Mouse (Mus musculus) embryonic facial prominence, embryonic 10.5 days (tissue): ENCODE results near the gene Fbp1. TPM values are rescaled to one million over a fixed set of nuclear protein-coding genes. Genes with fewer than 3 reads are reported as not detected.
"Not testable (repeated sequence)": the region's sequence is repeated elsewhere in the genome, so short reads cannot be mapped to it uniquely, and the experiment has no call there.

Experiments used
- DNase-seq: peaks from one replicate; pipeline ENCODE4 v3.0.0-alpha.2; 2017; ENCODE audit warnings: low spot score
- H3K27ac ChIP-seq: fragments of 300-500 bp; sonication (generic); replicated peaks from 2 replicates; pipeline ENCODE4 v1.5.1; 2016; ENCODE audit warnings: mild to moderate bottlenecking
- H3K27me3 ChIP-seq: fragments of 300-500 bp; sonication (generic); replicated peaks from 2 replicates; pipeline ENCODE4 v1.6.1; 2016; ENCODE audit warnings: low read depth, mild to moderate bottlenecking; ENCODE audit not compliant: poor library complexity, severe bottlenecking
- H3K36me3 ChIP-seq: fragments of 300-500 bp; sonication (generic); replicated peaks from 2 replicates; pipeline ENCODE4 v1.6.1; 2016; ENCODE audit warnings: mild to moderate bottlenecking, moderate library complexity
- H3K4me1 ChIP-seq: fragments of 300-500 bp; sonication (generic); 2 replicates; pipeline ENCODE4 v1.6.1; 2016
- H3K4me3 ChIP-seq: fragments of 300-500 bp; sonication (generic); 2 replicates; pipeline ENCODE4 v1.5.1; 2016; ENCODE audit warnings: mild to moderate bottlenecking, moderate library complexity
- H3K9me3 ChIP-seq: fragments of 300-500 bp; sonication (generic); 2 replicates; pipeline ENCODE4 v1.6.1; 2016; ENCODE audit warnings: mild to moderate bottlenecking
- WGBS: fragments of 180-500 bp; shearing (Covaris S2); methylation state at CpG from one replicate; pipeline ENCODE4 v1.1.7; 2016; 5-methylcytosine and 5-hydroxymethylcytosine counted together
- polyA plus RNA-seq: library from polyadenylated mRNA; unstranded; fragments of >200 nt; fragmentation: Nextera tagmentation; extraction: Ambion mirVana; gene quantifications from 2 replicates; pipeline ENCODE4 v1.2.1, GENCODE M21; 2016

Gene Fbp1
- polyA plus RNA-seq, 1 experiment from 2014 or later, result not detected

DNA sequence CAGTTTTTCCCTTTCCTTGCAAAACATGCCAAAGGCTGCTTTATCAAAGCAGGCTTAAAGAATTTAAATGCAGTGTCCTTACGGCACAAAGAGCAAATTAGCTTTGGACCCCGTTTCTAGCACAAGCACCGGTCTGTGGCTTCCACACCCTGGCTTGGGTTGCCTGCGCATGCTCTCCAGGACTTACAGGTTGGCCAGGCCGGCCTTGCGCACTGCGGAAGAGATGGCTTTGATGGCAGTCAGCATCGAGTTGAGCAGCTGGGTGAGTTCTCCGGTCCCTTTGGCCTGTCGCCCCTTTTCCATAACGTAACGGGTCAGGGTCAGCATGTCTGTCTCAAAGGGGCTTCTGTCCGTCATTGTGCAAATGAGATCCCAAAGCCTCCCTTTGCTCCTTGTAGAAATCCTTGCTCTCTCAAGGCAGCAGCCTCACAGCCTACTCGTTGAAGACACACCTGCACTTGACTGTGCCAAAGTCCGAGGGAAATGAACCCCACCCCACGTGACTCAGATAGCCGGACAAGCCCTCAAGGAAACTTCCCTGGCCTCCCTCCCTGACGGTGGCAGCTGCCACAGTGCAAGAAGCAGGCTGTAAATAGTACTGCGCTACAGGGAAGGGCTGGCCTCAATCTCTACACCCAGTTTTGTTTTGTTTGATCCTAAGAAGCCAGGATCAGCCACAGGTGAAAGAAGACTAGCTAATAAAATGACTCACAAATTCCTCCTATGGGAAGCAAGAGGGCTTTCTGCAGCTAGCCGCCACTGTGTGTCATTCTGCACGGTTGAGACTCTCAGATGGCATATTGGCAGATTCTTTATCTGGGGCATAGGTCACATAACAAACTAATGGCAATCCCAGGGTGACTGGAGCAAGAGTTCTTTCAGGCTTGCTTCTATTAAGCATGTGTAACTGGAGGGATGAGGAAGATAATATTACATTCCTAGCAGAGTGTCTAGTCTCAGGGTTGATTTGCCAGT, 29.9 kb downstream of the Fbp1 start, which contains the start of gene Fbp2:
TSS of gene Fbp2 (minus strand) at position 482 of the 975 bp plus-strand sequence.
- Histone ChIP-seq H3K9me3 (no peaks in the 10 kb centered on the region), H3K4me3 (no peak within 1 kb of the TSS), H3K27me3 (no peaks in the 10 kb centered on the region), H3K27ac (no peak within 1 kb of the TSS), H3K36me3 (no peaks in the 10 kb centered on the region), H3K4me1 (peaks cover 19% of the 10 kb centered on the region; the same call in 1 of the 2 replicates)
- DNase-seq, result no peak
- 70% methylated on average over 21 of the region's 21 CpGs for WGBS

DNA sequence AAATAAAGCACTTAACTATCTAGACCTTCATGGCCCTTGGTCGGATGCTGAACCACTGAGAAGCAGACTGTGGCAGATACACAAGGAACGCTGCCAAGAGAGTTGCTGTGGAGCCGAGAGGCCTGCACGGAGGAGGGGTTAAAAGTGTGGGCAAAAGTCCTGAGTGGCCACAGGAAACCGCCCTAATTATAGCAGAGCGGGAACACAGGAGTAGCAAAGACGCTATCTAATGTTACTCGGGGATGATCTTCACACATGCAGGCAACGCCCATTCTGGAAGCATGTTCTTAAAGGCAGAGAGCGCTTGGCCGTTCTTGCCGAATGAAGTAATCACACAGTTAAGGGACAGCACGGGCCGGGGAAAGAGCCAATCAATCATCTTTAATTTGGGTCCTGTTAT, 31.2 kb downstream of the Fbp1 start:
- Histone ChIP-seq H3K4me3 (no peak overlapping the region), H3K4me1 (peaks cover 10% of the 10 kb centered on the region; the same call in 1 of the 2 replicates), H3K9me3 (no peaks in the 10 kb centered on the region), H3K36me3 (no peaks in the 10 kb centered on the region), H3K27me3 (no peaks in the 10 kb centered on the region), H3K27ac (no peak overlapping the region)
- no peak for DNase-seq
- WGBS, result 89% methylated on average over 14 of the region's 14 CpGs

DNA sequence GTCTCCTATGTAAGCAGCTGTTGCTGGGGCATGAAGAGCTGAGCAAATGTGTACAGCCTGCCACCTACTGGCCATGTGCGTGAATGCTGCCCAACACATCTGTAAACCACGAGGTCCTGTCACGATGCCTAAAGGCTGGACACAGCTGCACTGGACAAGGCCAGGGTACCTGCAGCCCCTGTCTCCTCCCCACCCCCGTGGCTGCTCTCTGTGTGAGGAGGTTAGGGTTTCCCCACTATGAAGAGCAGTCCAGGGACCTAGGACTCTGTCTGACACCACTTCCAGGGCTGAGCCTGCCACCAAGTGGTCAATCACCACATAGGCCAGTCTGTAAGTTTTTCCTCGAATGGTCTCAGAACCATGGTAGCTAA, 31.8 kb downstream of the Fbp1 start:
- Histone ChIP-seq H3K36me3 (no peaks in the 10 kb centered on the region), H3K4me3 (peak overlapping the region; percentile 46), H3K9me3 (no peaks in the 10 kb centered on the region), H3K4me1 (peaks cover 9% of the 10 kb centered on the region; the same call in 1 of the 2 replicates), H3K27me3 (no peaks in the 10 kb centered on the region), H3K27ac (peak overlapping the region; percentile 75)
- DNase-seq, result peak; percentile 88
- whole genome bisulfite sequencing, result 9% methylated on average over 5 of the region's 5 CpGs

DNA sequence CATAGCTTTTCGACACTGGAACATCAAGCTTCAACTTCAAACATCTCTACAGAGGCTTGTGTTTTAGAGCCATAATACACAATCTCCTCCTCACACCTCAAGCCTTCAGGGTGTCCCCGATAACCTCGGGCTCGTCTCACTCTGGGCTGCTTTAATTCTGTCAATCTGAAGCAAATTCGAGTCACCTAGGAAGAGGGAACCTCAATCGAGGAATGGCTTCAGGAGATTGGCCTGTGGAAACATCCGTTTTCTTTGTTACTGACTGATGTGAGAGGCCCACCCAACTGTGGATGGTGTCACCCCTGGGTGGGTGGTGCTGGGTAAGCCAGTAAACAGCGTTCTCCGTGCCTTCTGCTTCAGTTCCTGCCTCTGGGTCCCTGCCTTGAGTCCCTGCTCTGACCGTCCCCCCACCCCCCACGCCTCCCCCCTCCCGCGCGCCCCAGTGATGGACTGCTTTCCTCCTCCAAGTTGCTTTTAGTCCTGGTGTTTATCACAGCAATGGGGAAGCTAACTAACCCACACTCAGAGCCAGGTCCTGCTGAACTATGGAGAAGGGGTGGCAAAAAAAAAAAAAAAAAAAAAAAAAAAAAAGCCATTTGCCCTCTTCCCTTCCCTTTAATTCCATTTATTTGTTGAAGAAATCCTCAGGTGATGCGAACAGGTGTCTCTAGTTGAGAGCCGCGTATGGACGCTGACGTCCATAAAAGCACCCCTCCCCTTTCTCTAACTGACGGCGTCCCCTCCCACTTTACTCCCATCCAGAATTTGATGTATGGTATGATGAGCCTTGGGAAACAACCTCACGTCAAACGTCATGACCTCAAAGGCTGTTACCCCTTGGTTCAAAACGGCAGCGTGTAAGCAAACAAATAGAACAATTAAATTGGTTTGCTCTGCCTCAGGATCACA, 32.4 kb downstream of the Fbp1 start:
- 32% methylated on average over 25 of the region's 25 CpGs for WGBS
- peaks cover 9% of the 10 kb centered on the region; the same call in 1 of the 2 replicates for H3K4me1 ChIP-seq
- no peaks in the 10 kb centered on the region for H3K9me3 ChIP-seq
- peak overlapping the region; percentile 46 for H3K4me3 ChIP-seq
- no peak for DNase-seq
- H3K36me3 ChIP-seq, result no peaks in the 10 kb centered on the region
- peak overlapping the region; percentile 75 for H3K27ac ChIP-seq
- no peaks in the 10 kb centered on the region for H3K27me3 ChIP-seq

DNA sequence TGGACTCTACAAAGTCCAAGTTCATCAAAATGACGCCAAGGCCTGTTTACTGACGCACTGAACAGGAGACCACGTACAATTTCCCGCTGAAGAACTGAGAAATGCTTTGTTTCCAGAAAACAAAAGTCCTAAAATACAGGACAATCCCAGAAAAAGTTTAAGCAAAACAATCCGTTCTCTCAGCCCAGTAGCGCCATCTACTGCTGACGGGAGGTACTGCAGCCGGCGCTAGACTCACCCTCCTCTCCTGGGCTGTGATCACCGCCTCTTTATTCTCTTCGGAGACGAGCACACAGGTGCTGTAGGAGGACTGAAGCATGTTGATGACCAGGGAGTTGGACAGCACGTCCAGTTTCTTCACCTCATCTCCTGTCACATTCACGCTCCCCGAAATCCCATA, 33.4 kb downstream of the Fbp1 start:
- no peak overlapping the region for H3K4me3 ChIP-seq
- H3K27ac ChIP-seq, result no peak overlapping the region
- no peaks in the 10 kb centered on the region for H3K27me3 ChIP-seq
- H3K36me3 ChIP-seq, result no peaks in the 10 kb centered on the region
- peak; percentile 77 for DNase-seq
- peaks cover 9% of the 10 kb centered on the region; the same call in 1 of the 2 replicates for H3K4me1 ChIP-seq
- H3K9me3 ChIP-seq, result no peaks in the 10 kb centered on the region
- 13% methylated on average over 15 of the region's 15 CpGs for WGBS

DNA sequence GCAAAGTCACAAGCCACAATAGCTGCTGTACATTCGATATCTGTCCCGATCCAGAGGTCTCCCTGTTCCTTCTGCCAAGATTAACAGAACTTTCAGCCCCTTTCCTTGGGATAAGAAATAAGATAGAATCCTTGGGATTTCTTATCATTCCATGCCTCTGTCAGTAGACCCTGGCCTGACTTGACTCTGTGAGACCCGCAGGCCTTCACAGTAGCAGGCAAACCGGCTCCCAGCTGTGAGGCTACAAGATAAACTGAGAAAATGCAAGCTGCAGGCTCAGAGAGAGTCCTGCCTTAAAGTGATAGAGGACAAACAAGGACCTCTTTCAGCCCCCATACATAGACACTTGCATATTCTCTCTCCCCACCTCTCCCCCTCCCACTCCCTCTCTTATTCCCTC, 54.7 kb downstream of the Fbp1 start:
- 35% methylated on average over 4 of the region's 4 CpGs for WGBS

DNA sequence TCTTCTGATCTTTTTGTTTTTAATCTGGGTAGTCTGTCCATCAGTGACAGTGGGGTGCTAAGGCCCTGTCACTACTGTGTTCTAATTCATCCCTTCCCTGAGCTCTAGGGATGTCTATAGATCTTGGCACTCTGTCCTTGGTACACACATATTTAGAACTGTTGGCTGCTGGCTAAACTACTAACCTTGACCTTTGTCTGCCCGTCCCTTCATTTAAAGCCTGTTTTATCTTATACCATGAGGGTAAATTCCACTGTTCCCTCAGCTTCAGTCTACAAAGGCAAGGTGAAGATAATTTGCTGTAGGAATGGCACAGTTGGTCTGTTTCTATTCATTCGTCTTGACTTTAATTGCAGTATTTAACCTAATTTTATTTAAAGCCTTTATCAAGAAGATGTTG, 55.8 kb downstream of the Fbp1 start:
- DNase-seq, result no peak
- Histone ChIP-seq H3K4me1 (no peaks in the 10 kb centered on the region), H3K27me3 (no peaks in the 10 kb centered on the region), H3K27ac (no peak overlapping the region), H3K9me3 (no peaks in the 10 kb centered on the region), H3K4me3 (no peak overlapping the region), H3K36me3 (no peaks in the 10 kb centered on the region)
- WGBS, result 80% methylated on average over 2 of the region's 2 CpGs

More for the DNA sequence above, 54.7 kb downstream of the Fbp1 start:
- H3K4me1 ChIP-seq, result no peaks in the 10 kb centered on the region
- DNase-seq, result no peak
- no peaks in the 10 kb centered on the region for H3K36me3 ChIP-seq
- no peaks in the 10 kb centered on the region for H3K9me3 ChIP-seq
- no peak overlapping the region for H3K27ac ChIP-seq
- H3K27me3 ChIP-seq, result no peaks in the 10 kb centered on the region
- H3K4me3 ChIP-seq, result no peak overlapping the region

DNA sequence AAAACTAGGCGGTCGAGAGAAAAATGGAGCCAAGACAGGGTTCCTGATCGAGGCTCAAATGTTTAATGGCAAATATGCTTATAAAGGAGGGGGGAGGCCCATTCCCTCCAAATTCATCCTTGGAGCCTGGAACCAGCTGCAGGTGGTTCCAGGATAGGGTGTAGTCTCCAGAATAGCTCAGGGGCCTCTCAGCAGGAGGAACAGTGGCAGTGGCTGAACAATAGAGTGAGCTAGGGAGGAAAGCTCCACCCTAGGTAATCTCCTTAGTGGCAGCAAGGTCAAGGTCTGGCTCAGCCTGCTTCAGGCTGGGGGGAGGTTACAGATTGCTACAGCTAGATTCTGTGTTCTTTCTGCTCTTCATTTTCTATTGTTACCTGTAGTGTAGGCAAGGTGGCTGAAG, 72.4 kb downstream of the Fbp1 start:
- H3K4me3 ChIP-seq, H3K9me3 ChIP-seq, H3K36me3 ChIP-seq: not testable (repeated sequence)

More for the DNA sequence above, 72.4 kb downstream of the Fbp1 start:
- WGBS, result 92% methylated on average over 3 of the region's 3 CpGs
- not testable (repeated sequence) for H3K27me3 ChIP-seq, H3K27ac ChIP-seq, DNase-seq, H3K4me1 ChIP-seq

Other genes starting within 250 kb of the Fbp1 start
- gene Platr25, start 127.6 kb downstream of the Fbp1 start, polyA plus RNA-seq, result 30.6 and 31.8 TPM in 2 replicates
- gene Gm5141, start 102.5 kb downstream of the Fbp1 start, polyA plus RNA-seq, result 9.0 and 10.6 TPM in 2 replicates
- 0.33 and 0.36 TPM in 2 replicates for gene Fbp2, start 29.9 kb downstream of the Fbp1 start, polyA plus RNA-seq
- gene 2010111I01Rik, start 76.6 kb upstream of the Fbp1 start, polyA plus RNA-seq, result 67.1 and 88.8 TPM in 2 replicates